Mouse (Mus musculus) urinary bladder, postnatal 0 days (tissue): ENCODE measurements around the gene Olfr250. TPM values are rescaled to one million over a fixed set of nuclear protein-coding genes. Genes with fewer than 3 reads are reported as not detected.

Source experiments
- polyA plus RNA-seq: library from polyadenylated mRNA; unstranded; fragments of >200 nt; fragmentation: Nextera tagmentation; extraction: Ambion mirVana; gene quantifications from 2 replicates; pipeline ENCODE4 v1.2.1, GENCODE M21; 2015

Gene Olfr250
- not detected in 2 replicates for polyA plus RNA-seq

DNA sequence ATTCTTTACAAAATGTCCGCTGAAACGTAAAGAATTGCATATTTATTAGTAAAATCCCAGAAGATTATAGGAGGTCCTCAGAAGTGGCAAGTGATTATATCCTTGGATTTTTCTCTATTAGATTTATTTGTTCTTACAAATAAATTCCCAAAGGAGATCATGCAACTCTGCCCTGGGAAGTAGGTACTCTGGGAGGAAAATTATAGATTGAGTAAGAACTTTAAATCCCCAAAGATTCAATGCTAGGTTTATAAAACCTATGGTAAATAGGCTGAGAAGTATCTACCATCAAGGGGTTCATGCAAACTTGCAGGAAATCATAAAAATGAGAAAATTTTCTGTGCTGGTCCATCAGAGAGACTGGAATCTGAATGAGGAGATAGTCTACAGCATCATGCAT, at the start of gene Olfr250:
Olfr250 (plus strand) TSS at position 301 of the 400 bp plus-strand sequence.

DNA sequence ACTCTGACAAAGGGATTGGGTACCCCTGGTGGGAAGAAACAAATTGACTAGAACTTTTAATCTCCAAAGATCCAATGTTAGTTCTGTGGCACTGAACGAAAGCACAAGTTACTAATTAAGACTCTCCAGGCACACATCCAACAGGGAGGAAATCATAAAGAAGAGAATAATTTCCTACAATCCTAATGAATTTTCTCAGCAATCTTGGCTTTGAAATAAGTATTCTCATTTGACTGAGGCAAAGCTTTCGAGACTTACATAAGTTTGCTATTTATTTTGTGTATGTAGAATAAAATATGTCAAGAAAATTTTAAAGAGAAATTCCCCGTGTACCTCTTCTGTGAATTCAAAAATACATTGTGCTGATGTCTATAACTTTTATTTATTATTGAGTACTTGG, 37.9 kb upstream of the Olfr250 start, which contains the start of gene Olfr25:
Olfr25 (plus strand) TSS at position 301 of the 400 bp plus-strand sequence.

DNA sequence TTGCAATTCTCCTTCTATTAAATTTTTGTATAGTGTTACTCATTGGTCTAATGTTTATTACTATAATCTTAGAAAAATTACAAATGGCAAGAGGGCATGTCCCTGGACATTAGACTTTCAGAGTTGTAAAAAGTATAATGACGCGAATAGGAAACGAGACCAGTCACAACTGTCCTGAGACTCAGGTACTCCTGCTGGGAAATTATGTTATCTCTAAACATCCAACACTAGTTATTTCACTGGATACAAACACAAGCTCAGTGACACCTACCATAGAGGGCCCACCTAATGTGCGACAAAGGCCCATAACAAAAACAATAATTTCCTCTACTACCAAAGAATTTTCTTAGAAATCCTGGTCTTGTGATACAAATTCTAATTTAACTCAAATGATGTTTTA, 18.6 kb upstream of the Olfr250 start, which contains the start of gene Olfr898:
Olfr898 (plus strand) TSS at position 301 of the 400 bp plus-strand sequence.

DNA sequence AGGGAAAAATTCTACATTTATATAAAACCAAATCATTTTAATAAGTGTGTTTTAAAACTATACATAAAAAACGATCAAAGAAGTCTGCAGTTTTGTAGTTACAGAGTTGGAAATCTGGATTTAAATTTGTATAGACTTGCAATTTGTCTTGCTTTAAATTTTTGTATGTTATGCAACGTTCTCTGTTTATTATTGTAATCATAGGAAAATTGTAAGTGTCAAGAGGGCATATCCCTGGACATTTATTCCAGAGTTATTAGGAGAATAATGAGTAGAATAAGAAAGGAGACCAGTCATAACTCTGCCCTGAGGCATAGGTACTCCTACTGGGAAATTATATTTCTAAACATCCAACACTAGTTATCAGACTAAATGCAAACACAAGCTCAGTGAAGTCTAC, 10.1 kb downstream of the Olfr250 start, which contains the start of gene Olfr251:
Olfr251 (plus strand) TSS at position 301 of the 400 bp plus-strand sequence.

DNA sequence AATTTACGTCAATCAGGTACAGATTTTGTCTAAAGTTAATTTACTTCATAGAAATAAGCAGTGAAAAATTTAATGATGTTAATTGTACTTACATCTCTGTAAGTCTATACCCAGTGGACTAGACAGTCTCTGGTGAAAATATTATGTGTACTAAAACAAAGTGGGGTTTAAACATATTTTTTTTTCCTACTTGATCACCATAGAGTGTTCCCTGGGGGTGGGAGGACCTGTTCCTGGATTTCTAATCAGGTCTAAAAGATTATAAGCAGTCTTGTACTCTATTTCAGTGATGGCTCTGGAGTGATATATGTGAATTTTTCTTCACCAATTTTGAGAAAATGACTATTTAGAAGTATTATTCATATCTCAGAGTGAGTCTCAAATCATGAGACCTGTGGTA, 34.7 kb downstream of the Olfr250 start, which contains the start of gene Olfr147:
Olfr147 (plus strand) TSS at position 301 of the 400 bp plus-strand sequence.

Other genes starting within 250 kb of the Olfr250 start
- 0.04 TPM in 1 of 2 replicates, not detected in the other for gene Olfr890, start 224.4 kb upstream of the Olfr250 start, polyA plus RNA-seq
- not detected in 2 replicates for gene Olfr891, start 186.1 kb upstream of the Olfr250 start, polyA plus RNA-seq
- 0.13 and 0.17 TPM in 2 replicates for gene Olfr893, start 158.5 kb upstream of the Olfr250 start, polyA plus RNA-seq
- gene Olfr894, start 148.8 kb upstream of the Olfr250 start, polyA plus RNA-seq = not detected in 2 replicates
- gene Olfr143, start 114.1 kb upstream of the Olfr250 start, polyA plus RNA-seq = not detected in 2 replicates
- not detected in 2 replicates for gene Olfr895, start 99.0 kb upstream of the Olfr250 start, polyA plus RNA-seq
- not detected in 2 replicates for gene Olfr896-ps1, start 75.8 kb upstream of the Olfr250 start, polyA plus RNA-seq
- not detected in 2 replicates for gene Olfr25, start 37.8 kb upstream of the Olfr250 start, polyA plus RNA-seq
- not detected in 2 replicates for gene Olfr898, start 18.5 kb upstream of the Olfr250 start, polyA plus RNA-seq
- not detected in 2 replicates for gene Olfr251, start 10.2 kb downstream of the Olfr250 start, polyA plus RNA-seq
- gene Olfr147, start 34.8 kb downstream of the Olfr250 start, polyA plus RNA-seq = not detected in 2 replicates
- not detected in 2 replicates for gene Olfr901, start 62.6 kb downstream of the Olfr250 start, polyA plus RNA-seq
- not detected in 2 replicates for gene Olfr902, start 80.8 kb downstream of the Olfr250 start, polyA plus RNA-seq
- not detected in 2 replicates for gene Olfr904, start 96.2 kb downstream of the Olfr250 start, polyA plus RNA-seq
- not detected in 2 replicates for gene Olfr905, start 104.2 kb downstream of the Olfr250 start, polyA plus RNA-seq
- not detected in 2 replicates for gene Olfr906, start 120.2 kb downstream of the Olfr250 start, polyA plus RNA-seq
- gene Olfr907, start 128.9 kb downstream of the Olfr250 start, polyA plus RNA-seq = not detected in 2 replicates
- gene Olfr911-ps1, start 154.7 kb downstream of the Olfr250 start, polyA plus RNA-seq = not detected in 2 replicates
- not detected in 2 replicates for gene Olfr910, start 171.0 kb downstream of the Olfr250 start, polyA plus RNA-seq
- gene Olfr912, start 213.3 kb downstream of the Olfr250 start, polyA plus RNA-seq = not detected in 2 replicates
- gene Olfr913, start 225.9 kb downstream of the Olfr250 start, polyA plus RNA-seq = not detected in 2 replicates
- gene Olfr914, start 238.2 kb downstream of the Olfr250 start, polyA plus RNA-seq = not detected in 2 replicates